Comparison of ENCODE assay signal across 22 mouse cellular contexts in the genomic region with DNA sequence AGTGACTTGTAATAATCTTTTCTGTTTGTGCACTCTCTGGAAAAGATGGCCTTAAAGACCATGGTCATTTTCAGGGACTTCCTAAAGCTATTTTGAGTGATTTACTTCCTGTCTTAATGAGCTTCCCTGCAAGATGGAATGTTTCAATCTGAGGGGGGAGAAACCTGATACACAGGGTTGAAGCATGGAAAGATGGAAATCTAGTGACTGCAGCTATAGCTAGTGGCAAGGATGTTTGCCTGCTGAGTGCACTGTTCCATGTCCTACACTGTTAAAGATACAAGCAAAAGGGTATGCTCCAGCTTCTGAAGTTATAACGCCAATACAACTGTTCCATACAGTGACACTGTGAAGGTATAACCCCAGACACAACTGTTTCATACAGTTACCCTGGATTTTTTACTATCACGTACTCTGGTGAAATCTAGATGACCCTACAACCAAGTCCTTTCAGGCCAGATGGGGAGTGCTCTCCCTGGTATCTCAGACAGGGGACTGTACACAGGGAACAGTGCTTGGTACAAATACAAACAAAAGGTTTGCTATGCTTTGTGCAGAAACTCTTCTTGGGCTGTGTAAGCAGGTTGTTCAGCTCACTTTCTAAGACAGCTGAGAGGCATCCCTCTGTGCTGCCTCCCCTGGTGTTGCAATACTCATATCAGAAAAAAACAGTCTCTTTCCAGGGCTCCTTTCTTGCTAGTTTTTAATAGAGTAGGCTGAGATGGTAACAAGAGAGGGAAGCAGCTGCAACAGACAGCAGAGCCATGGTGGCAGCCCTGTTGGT.
DNase-seq lines count a peak whose midpoint lies in the region; ATAC-seq and TF ChIP-seq lines count a peak whose summit lies in the region.
"Had no signal": no experiment of that assay in that cellular context is flagged by ENCODE, and none has a peak within 500 bp of the region (broad histone marks: within the 10 kb centered on the region; RNA-seq: fewer than 3 reads in every experiment).

No protein-coding gene starts in this region.

- no peaks in the 10 kb centered on the region for H3K27me3 ChIP-seq in kidney, embryonic 15.5 days
- no peaks in the 10 kb centered on the region for H3K27me3 ChIP-seq in lung, postnatal 0 days (replicated peaks; ENCODE audit: insufficient read depth, low read length)
- no peaks in the 10 kb centered on the region for H3K27me3 ChIP-seq in small intestine, adult 2 months (ENCODE audit: control insufficient read depth, insufficient read depth, low read length)
- H3K27me3 ChIP-seq: forebrain, embryonic 15.5 days; megakaryocyte, embryonic 14.5 days; neural tube, embryonic 12.5 days; stomach, embryonic 15.5 days had no signal

- TF ChIP-seq CTCF in gastrocnemius, adult 2 months (IDR thresholded peaks at IDR 0.05) = no peak
- no peak for TF ChIP-seq CTCF in lung, postnatal 0 days (IDR thresholded peaks at IDR 0.05)
- TF ChIP-seq CTCF in lung, adult 2 months (IDR thresholded peaks at IDR 0.05; ENCODE audit: insufficient read depth, low read length) = no peak
- no peak for TF ChIP-seq CTCF in small intestine, adult 2 months (IDR thresholded peaks at IDR 0.05; ENCODE audit: extremely low read depth, insufficient read length, insufficient replicate concordance, low read depth, low read length)

- 39% methylated on average over 2 of the region's 2 CpGs for WGBS in kidney, embryonic 15.5 days
- 78% methylated on average over 2 of the region's 2 CpGs for WGBS in lung, postnatal 0 days
- 78% methylated on average over 2 of the region's 2 CpGs for WGBS in lung, adult 2 months
- 72% methylated on average over 2 of the region's 2 CpGs for WGBS in small intestine, adult 2 months

- H3K9ac ChIP-seq in kidney, embryonic 15.5 days = no peak overlapping the region
- H3K9ac ChIP-seq in lung, postnatal 0 days (replicated peaks; ENCODE audit: low read depth) = no peak overlapping the region
- H3K9ac ChIP-seq: forebrain, embryonic 15.5 days; neural tube, embryonic 12.5 days; stomach, embryonic 15.5 days had no signal

- peak; percentile 89 for ATAC-seq in kidney, embryonic 15.5 days (replicated peaks; ENCODE audit: low FRiP score)
- ATAC-seq in lung, postnatal 0 days = peak; percentile 59
- ATAC-seq: forebrain, embryonic 15.5 days; hindbrain, postnatal 0 days; intestine, embryonic 16.5 days had no signal

- TF ChIP-seq EP300 in lung, postnatal 0 days (IDR thresholded peaks at IDR 0.05) = no peak

- H3K4me1 ChIP-seq in kidney, embryonic 15.5 days = peaks cover 21% of the 10 kb centered on the region
- no peaks in the 10 kb centered on the region; the same call in 1 of the 2 replicates for H3K4me1 ChIP-seq in lung, postnatal 0 days (ENCODE audit: insufficient read depth, low read depth, low read length)
- H3K4me1 ChIP-seq in lung, adult 2 months (ENCODE audit: control insufficient read depth, insufficient read depth, low read length) = peaks cover 4% of the 10 kb centered on the region; the same call in 1 of the 2 replicates
- peaks cover 1% of the 10 kb centered on the region; the same call in 1 of the 2 replicates for H3K4me1 ChIP-seq in small intestine, adult 2 months (ENCODE audit: control insufficient read depth, insufficient read depth, insufficient read length, low read length)
- H3K4me1 ChIP-seq: forebrain, embryonic 15.5 days; neural tube, embryonic 12.5 days; stomach, embryonic 15.5 days had no signal

- H3K36me3 ChIP-seq in kidney, embryonic 15.5 days = no peaks in the 10 kb centered on the region
- no peaks in the 10 kb centered on the region for H3K36me3 ChIP-seq in lung, postnatal 0 days (ENCODE audit: insufficient read depth, low read length)
- H3K36me3 ChIP-seq in small intestine, adult 2 months (ENCODE audit: control insufficient read depth, insufficient read depth, low read length) = no peaks in the 10 kb centered on the region
- H3K36me3 ChIP-seq: forebrain, embryonic 15.5 days; neural tube, embryonic 12.5 days; stomach, embryonic 15.5 days had no signal

- no peak overlapping the region for H3K4me2 ChIP-seq in kidney, embryonic 15.5 days
- no peak overlapping the region for H3K4me2 ChIP-seq in lung, postnatal 0 days (replicated peaks; ENCODE audit: low read depth, low read length)
- H3K4me2 ChIP-seq: forebrain, embryonic 15.5 days; neural tube, embryonic 12.5 days; stomach, embryonic 15.5 days had no signal

- no peak for TF ChIP-seq POLR2A in lung, adult 2 months (IDR thresholded peaks at IDR 0.05; ENCODE audit: borderline replicate concordance, extremely low read depth, low read depth, low read length)
- TF ChIP-seq POLR2A in small intestine, adult 2 months (IDR thresholded peaks at IDR 0.05; ENCODE audit: low read depth, low read length) = no peak

- H3K4me3 ChIP-seq in gastrocnemius, adult 2 months = no peak overlapping the region
- no peak overlapping the region for H3K4me3 ChIP-seq in kidney, embryonic 15.5 days (replicated peaks)
- H3K4me3 ChIP-seq in lung, postnatal 0 days (ENCODE audit: low read depth, low read length) = no peak overlapping the region
- no peak overlapping the region for H3K4me3 ChIP-seq in lung, adult 2 months (replicated peaks; ENCODE audit: extremely low read depth, low read depth, low read length)
- H3K4me3 ChIP-seq in small intestine, adult 2 months (ENCODE audit: low read depth, low read length) = no peak overlapping the region
- H3K4me3 ChIP-seq: forebrain, embryonic 15.5 days; neural tube, embryonic 12.5 days; stomach, embryonic 15.5 days had no signal

- intact Hi-C loops in gastrocnemius, adult 2 months (cut with DNase I) = no loop called here

- peak overlapping the region; percentile 46 for H3K27ac ChIP-seq in gastrocnemius, adult 2 months
- peak overlapping the region; percentile 37 for H3K27ac ChIP-seq in kidney, embryonic 15.5 days
- 0 out of 2 replicates have a peak overlapping the region, but pooled peaks have one; percentile 12 for H3K27ac ChIP-seq in lung, postnatal 0 days (ENCODE audit: low read length)
- H3K27ac ChIP-seq in small intestine, adult 2 months (ENCODE audit: insufficient read depth, low read depth, low read length) = peak overlapping the region; percentile 21; the same call in 1 of the 2 replicates
- H3K27ac ChIP-seq: forebrain, embryonic 15.5 days; hindbrain, postnatal 0 days; neural tube, embryonic 12.5 days; stomach, embryonic 15.5 days had no signal

- no peak for DNase-seq in gastrocnemius, adult 2 months
- DNase-seq in gastrocnemius, adult 18-20 months (ENCODE audit: low spot score) = no peak
- no peak for DNase-seq in kidney, postnatal 36 days
- DNase-seq in lung, postnatal 0 days (ENCODE audit: low spot score) = peak; percentile 61
- no peak for DNase-seq in lung, adult 2 months
- DNase-seq in urinary bladder, postnatal 10 days (ENCODE audit: low spot score) = no peak
- DNase-seq: adrenal gland, postnatal 25 days; cerebellum, adult 8-10 months; cerebellum, postnatal 36 days; gastrocnemius, postnatal 14 days; kidney, postnatal 25 days; layer of hippocampus, postnatal 36 days; midbrain, embryonic 14.5 days; right cerebral cortex, postnatal 25 days had no signal

- H3K9me3 ChIP-seq in kidney, embryonic 15.5 days (replicated peaks) = no peaks in the 10 kb centered on the region
- no peaks in the 10 kb centered on the region for H3K9me3 ChIP-seq in lung, postnatal 0 days (ENCODE audit: low read length)
- H3K9me3 ChIP-seq: forebrain, embryonic 15.5 days; megakaryocyte, embryonic 14.5 days; neural tube, embryonic 12.5 days; stomach, embryonic 15.5 days had no signal
